Mouse (Mus musculus): Measurements from ENCODE around the gene Fam126b.

DNA sequence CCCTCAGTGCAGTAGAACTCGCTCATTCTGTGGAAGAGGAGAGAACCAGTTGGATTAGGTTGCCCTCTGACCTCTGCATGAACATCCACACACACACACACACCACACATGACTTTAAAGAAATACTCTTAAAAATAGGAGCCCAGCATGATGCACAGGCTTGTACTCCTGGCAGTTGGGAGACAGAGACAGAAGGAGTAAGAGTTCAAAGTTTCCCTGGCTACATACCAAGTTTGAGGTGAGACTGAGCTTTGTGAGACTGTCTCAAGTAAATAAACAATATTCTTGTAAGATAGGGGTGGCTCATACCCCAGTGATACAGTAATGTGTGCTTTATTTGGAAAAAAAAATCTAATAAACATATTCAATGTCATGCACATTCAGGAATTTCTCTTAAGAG lies 1.4 kb upstream of the Fam126b start:
- TF ChIP-seq E2F4 (IDR thresholded peaks at IDR 0.05; ENCODE audit: insufficient read depth) (no peak), POLR2A (IDR thresholded peaks at IDR 0.05; ENCODE audit: insufficient read length, low read depth) (no peak), MAX (IDR thresholded peaks at IDR 0.05; ENCODE audit: low read depth) (no peak)

Data from myocyte (in vitro differentiated cells).